Comparison of ENCODE assay signal across 24 mouse cellular contexts in the genomic region with DNA sequence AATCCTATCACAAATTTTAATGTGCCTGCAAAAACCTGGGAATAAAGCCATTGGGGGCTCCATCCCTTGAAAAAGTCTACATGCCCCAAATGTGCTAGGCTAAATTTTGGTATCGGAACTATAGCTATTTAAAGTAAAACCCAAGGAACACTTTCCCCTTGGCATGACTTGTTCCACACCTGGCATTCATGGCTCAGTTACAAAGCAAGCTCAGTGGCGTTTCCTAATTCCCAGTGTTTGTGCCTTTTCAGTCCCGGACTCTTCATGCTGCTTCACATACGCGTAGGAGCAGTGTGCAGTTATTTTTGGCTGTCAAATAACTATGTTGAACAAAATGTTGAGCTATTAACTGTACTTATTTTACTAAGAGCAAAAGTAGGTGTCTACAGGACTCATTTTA.
DNase-seq lines count a peak whose midpoint lies in the region; ATAC-seq lines count a peak whose summit lies in the region.
"Had no signal": no experiment of that assay in that cellular context is flagged by ENCODE, and none has a peak within 500 bp of the region (broad histone marks: within the 10 kb centered on the region; RNA-seq: fewer than 3 reads in every experiment).

No protein-coding gene starts in this region.

- H3K27ac ChIP-seq in hindbrain, embryonic 14.5 days: no peak overlapping the region
- H3K27ac ChIP-seq: embryonic facial prominence, embryonic 15.5 days; forebrain, embryonic 12.5 days had no signal

- 93% methylated on average over 5 of the region's 5 CpGs for WGBS in hindbrain, embryonic 14.5 days

- H3K27me3 ChIP-seq in hindbrain, embryonic 14.5 days (ENCODE audit: control insufficient read depth, insufficient read depth, low read length): no peaks in the 10 kb centered on the region
- H3K27me3 ChIP-seq: embryonic facial prominence, embryonic 15.5 days; forebrain, embryonic 12.5 days; heart, embryonic 12.5 days had no signal

- no peak overlapping the region for H3K9ac ChIP-seq in hindbrain, embryonic 14.5 days
- H3K9ac ChIP-seq: embryonic facial prominence, embryonic 15.5 days; forebrain, embryonic 12.5 days; heart, embryonic 12.5 days had no signal

- DNase-seq in cerebellum, adult 11-12 months: peak; percentile 18
- DNase-seq in cerebellum, postnatal 4 days (ENCODE audit: low spot score in 2 of 2): no peak
- DNase-seq in layer of hippocampus, adult 11-12 months (ENCODE audit: low spot score): peak; percentile 41
- DNase-seq in layer of hippocampus, adult 9-10 months (ENCODE audit: low spot score): no peak
- peak; percentile 42 to 46 for DNase-seq in cerebellum, postnatal 25 days
- DNase-seq in right cerebral cortex, postnatal 4 days: no peak
- DNase-seq in hindbrain, embryonic 14.5 days (ENCODE audit: low spot score): no peak
- DNase-seq: adrenal gland, adult 8-10 months; adrenal gland, postnatal 36 days; B cell, adult 2 months; embryo, embryonic 11 days; gastrocnemius, postnatal 10 days; heart, postnatal 36 days; kidney, adult 8-10 months had no signal

- no peak overlapping the region for H3K4me2 ChIP-seq in hindbrain, embryonic 14.5 days (replicated peaks)
- H3K4me2 ChIP-seq: embryonic facial prominence, embryonic 15.5 days; forebrain, embryonic 12.5 days; heart, embryonic 12.5 days had no signal

- H3K36me3 ChIP-seq in hindbrain, embryonic 14.5 days (replicated peaks; ENCODE audit: control insufficient read depth, insufficient read depth): no peaks in the 10 kb centered on the region
- H3K36me3 ChIP-seq: embryonic facial prominence, embryonic 15.5 days; forebrain, embryonic 12.5 days; G1E; heart, embryonic 12.5 days had no signal

- no peaks in the 10 kb centered on the region for H3K9me3 ChIP-seq in hindbrain, embryonic 14.5 days (ENCODE audit: control insufficient read depth, low read length)
- H3K9me3 ChIP-seq: embryonic facial prominence, embryonic 15.5 days; forebrain, embryonic 12.5 days; G1E; heart, embryonic 12.5 days had no signal

- H3K4me1 ChIP-seq in hindbrain, embryonic 14.5 days (replicated peaks; ENCODE audit: control insufficient read depth, insufficient read depth, low read length): 0 out of 2 replicates have a peak, but pooled peaks cover 8% of the 10 kb centered on the region

- no peak overlapping the region for H3K4me3 ChIP-seq in hindbrain, embryonic 14.5 days (replicated peaks; ENCODE audit: low read length)
- H3K4me3 ChIP-seq: embryonic facial prominence, embryonic 15.5 days; erythroblast, embryonic 14.5 days; forebrain, embryonic 12.5 days; heart, embryonic 12.5 days had no signal

- no peak for ATAC-seq in hindbrain, embryonic 14.5 days (ENCODE audit: low FRiP score)
- ATAC-seq: CD4-positive, CD25-positive, alpha-beta regulatory T cell, adult 4 months; forebrain, embryonic 16.5 days; hindbrain, embryonic 16.5 days; inflammation-experienced regulatory T-cells, adult 6 months; intestine, postnatal 0 days had no signal

Comparison
In these comparisons a context has a peak if more than half of its experiments do, and no peak if none do; other contexts are left out.
1. DNase-seq: peak in cerebellum, adult 11-12 months (single experiment), layer of hippocampus, adult 11-12 months (single experiment) and cerebellum, postnatal 25 days (2 of 2); none in cerebellum, postnatal 4 days (0 of 2), layer of hippocampus, adult 9-10 months (single experiment), right cerebral cortex, postnatal 4 days (single experiment) and hindbrain, embryonic 14.5 days (single experiment).